Mouse (Mus musculus) lung, embryonic 14.5 days (tissue): Measurements from ENCODE around the gene Mdh1. TPM values are rescaled to one million over a fixed set of nuclear protein-coding genes. Genes with fewer than 3 reads are reported as not detected.
"Not testable (repeated sequence)": the region's sequence is repeated elsewhere in the genome, so short reads cannot be mapped to it uniquely, and the experiment has no call there.

ENCODE experiments used
- ATAC-seq: fragments of 200-750 bp; cut with Nextera tagmentation; 2 replicates; pipeline ENCODE4 v1.8.0; 2017; ENCODE audit warnings: mild to moderate bottlenecking, moderate TSS enrichment, moderate library complexity; ENCODE audit not compliant: insufficient read depth
- DNase-seq: peaks from one replicate; pipeline ENCODE4 v3.0.0-alpha.2; 2015
- H3K27ac ChIP-seq: fragments of 300-500 bp; sonication (generic); 2 replicates; pipeline ENCODE4 v1.5.1; 2014; ENCODE audit warnings: low read depth, mild to moderate bottlenecking, moderate library complexity
- H3K27me3 ChIP-seq: fragments of 300-500 bp; sonication (generic); 2 replicates; pipeline ENCODE4 v1.6.1; 2014; ENCODE audit warnings: low read length, control low read depth; ENCODE audit not compliant: insufficient read depth
- H3K36me3 ChIP-seq: fragments of 300-500 bp; sonication (generic); 2 replicates; pipeline ENCODE4 v1.6.1; 2014; ENCODE audit warnings: control low read depth; ENCODE audit not compliant: insufficient read depth
- H3K4me1 ChIP-seq: fragments of 300-500 bp; sonication (generic); 2 replicates; pipeline ENCODE4 v1.6.1; 2014; ENCODE audit warnings: antibody characterized with exemption, control low read depth; ENCODE audit not compliant: insufficient read depth
- H3K4me2 ChIP-seq: fragments of 300-500 bp; sonication (generic); 2 replicates; pipeline ENCODE4 v1.6.1; 2014; ENCODE audit warnings: mild to moderate bottlenecking
- H3K4me3 ChIP-seq: fragments of 300-500 bp; sonication (generic); 2 replicates; pipeline ENCODE4 v1.5.1; 2014; ENCODE audit warnings: low read depth, low read length
- H3K9ac ChIP-seq: fragments of 300-500 bp; sonication (generic); 2 replicates; pipeline ENCODE4 v1.6.1; 2014
- H3K9me3 ChIP-seq: fragments of 300-500 bp; sonication (generic); 2 replicates; pipeline ENCODE4 v1.6.1; 2016; ENCODE audit warnings: low read depth, low read length, control low read depth
- CTCF ChIP-seq: IDR thresholded peaks from 2 replicates; pipeline ENCODE4 v1.5.1; 2016; ENCODE audit warnings: antibody characterized with exemption, low read depth
- WGBS: fragments of 180-500 bp; shearing (Covaris S2); extraction: QIAGEN DNeasy Blood & Tissue Kit; methylation state at CpG from one replicate; pipeline ENCODE4 v1.1.7; 2014; 5-methylcytosine and 5-hydroxymethylcytosine counted together
- polyA plus RNA-seq: library from polyadenylated mRNA; unstranded; fragments of >200 nt; fragmentation: Nextera tagmentation; extraction: Ambion mirVana; gene quantifications from 2 replicates; pipeline ENCODE4 v1.2.1, GENCODE M21; 2014

The Mdh1 gene
- polyA plus RNA-seq, 1 experiment from 2014 or later, result 330 TPM

DNA sequence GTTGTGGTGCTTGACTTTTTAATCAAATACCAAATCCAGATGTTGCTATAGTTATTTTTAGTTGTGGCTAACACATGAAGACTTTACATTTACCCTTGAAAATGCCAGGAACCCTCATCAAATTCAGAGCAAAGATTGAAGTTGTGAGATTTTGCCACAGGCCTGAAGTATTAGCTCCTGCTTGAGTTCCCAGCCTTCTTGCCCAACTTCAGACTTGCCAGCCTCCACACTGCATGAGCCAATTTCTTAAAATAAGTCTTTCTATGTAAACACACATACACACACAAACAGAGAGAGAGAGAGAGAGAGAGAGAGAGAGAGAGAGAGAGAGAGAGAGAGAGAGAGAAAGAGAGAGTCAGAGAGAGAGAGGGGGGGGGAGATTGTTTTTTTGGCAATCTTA, 26.2 kb downstream of the Mdh1 start:
- TF ChIP-seq CTCF, result no peak
- no peak for ATAC-seq
- H3K9ac ChIP-seq, result no peak overlapping the region

DNA sequence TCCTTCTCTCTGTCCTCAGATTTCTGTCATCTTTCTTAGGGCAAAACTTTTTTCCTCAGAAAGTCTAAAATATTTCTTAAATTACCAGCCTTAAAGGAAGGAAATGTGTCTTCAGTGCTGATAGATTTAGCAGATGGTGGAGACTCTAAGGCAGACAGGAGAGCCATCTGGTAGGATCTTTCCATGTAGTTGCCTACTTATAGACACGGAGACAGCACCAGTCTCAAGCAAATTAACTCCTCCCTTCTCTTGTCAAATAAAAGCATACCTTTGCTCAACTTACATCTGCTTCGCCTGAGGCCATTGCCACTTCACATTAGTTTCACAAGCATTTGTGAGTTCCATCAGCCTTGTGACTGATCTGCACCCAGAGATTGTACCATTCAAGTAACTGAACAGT, 27.1 kb downstream of the Mdh1 start:
- H3K9me3 ChIP-seq, result no peaks in the 10 kb centered on the region
- ATAC-seq, result no peak
- no peak for TF ChIP-seq CTCF
- H3K27me3 ChIP-seq, result no peaks in the 10 kb centered on the region
- WGBS, result 45% methylated on average over 2 of the region's 2 CpGs
- H3K4me1 ChIP-seq, result no peaks in the 10 kb centered on the region
- no peak overlapping the region for H3K9ac ChIP-seq
- H3K36me3 ChIP-seq, result no peaks in the 10 kb centered on the region
- no peak for DNase-seq
- H3K4me3 ChIP-seq, result no peak overlapping the region
- no peak overlapping the region for H3K27ac ChIP-seq
- H3K4me2 ChIP-seq, result no peak overlapping the region

More for the DNA sequence above, 26.2 kb downstream of the Mdh1 start:
- H3K4me1 ChIP-seq, result no peaks in the 10 kb centered on the region
- no peaks in the 10 kb centered on the region for H3K9me3 ChIP-seq
- H3K27ac ChIP-seq, result no peak overlapping the region
- no peaks in the 10 kb centered on the region for H3K36me3 ChIP-seq
- DNase-seq, result no peak
- no peaks in the 10 kb centered on the region for H3K27me3 ChIP-seq
- H3K4me3 ChIP-seq, result no peak overlapping the region
- H3K4me2 ChIP-seq, result no peak overlapping the region

- H3K9me3 ChIP-seq, result no peaks in the 10 kb centered on the region
- DNase-seq, result no peak
- 78% methylated on average over 5 of the region's 5 CpGs for WGBS
- no peaks in the 10 kb centered on the region for H3K4me1 ChIP-seq
- H3K4me2 ChIP-seq, result no peak overlapping the region
- no peak overlapping the region for H3K9ac ChIP-seq
- H3K4me3 ChIP-seq, result no peak overlapping the region
- no peaks in the 10 kb centered on the region for H3K36me3 ChIP-seq
- no peak for ATAC-seq
- H3K27me3 ChIP-seq, result no peaks in the 10 kb centered on the region
- H3K27ac ChIP-seq, result no peak overlapping the region
- TF ChIP-seq CTCF, result no peak
These were observed 29.4 kb downstream of the Mdh1 start for GRCm38 (mm10) chr11:21542731-21543130.

DNA sequence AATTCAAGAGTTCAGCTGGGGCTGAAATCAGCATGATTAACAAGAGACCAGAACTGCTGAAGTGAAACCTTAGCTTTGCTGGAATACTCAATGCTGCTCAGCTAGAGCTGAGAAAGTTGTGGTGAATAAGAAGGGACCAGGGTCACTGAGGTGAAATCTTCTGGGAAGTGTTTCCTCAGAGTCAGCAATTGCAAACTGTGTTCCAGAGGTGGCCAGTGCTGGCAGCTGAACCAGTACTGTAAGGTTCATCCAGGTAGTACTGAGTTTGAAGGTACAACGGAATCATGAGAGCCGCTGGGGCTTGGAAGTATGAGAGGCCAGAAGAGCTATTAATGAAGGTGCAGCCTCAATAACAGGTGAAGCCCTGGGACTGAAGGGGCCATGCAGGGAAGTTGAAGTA, 31.5 kb downstream of the Mdh1 start:
- no peak for ATAC-seq
- DNase-seq, result no peak
- Histone ChIP-seq H3K27ac (no peak overlapping the region), H3K9ac (no peak overlapping the region), H3K4me3 (no peak overlapping the region), H3K4me1 (no peaks in the 10 kb centered on the region), H3K4me2 (no peak overlapping the region), H3K27me3 (no peaks in the 10 kb centered on the region), H3K36me3 (no peaks in the 10 kb centered on the region), H3K9me3 (no peaks in the 10 kb centered on the region)
- WGBS, result 94% methylated on average over 2 of the region's 2 CpGs
- no peak for TF ChIP-seq CTCF

GRCm38 (mm10) chr11:21540072-21540471, 32.1 kb downstream of the Mdh1 start:
- H3K4me2 ChIP-seq, result no peak overlapping the region
- no peaks in the 10 kb centered on the region for H3K36me3 ChIP-seq
- no peak for ATAC-seq
- no peaks in the 10 kb centered on the region for H3K4me1 ChIP-seq
- peak; percentile 13 for DNase-seq
- H3K9ac ChIP-seq, result no peak overlapping the region
- no peaks in the 10 kb centered on the region for H3K27me3 ChIP-seq
- H3K27ac ChIP-seq, result no peak overlapping the region
- H3K4me3 ChIP-seq, result no peak overlapping the region
- TF ChIP-seq CTCF, result no peak
- H3K9me3 ChIP-seq, result no peaks in the 10 kb centered on the region
- WGBS, result 38% methylated on average over 2 of the region's 2 CpGs

DNA sequence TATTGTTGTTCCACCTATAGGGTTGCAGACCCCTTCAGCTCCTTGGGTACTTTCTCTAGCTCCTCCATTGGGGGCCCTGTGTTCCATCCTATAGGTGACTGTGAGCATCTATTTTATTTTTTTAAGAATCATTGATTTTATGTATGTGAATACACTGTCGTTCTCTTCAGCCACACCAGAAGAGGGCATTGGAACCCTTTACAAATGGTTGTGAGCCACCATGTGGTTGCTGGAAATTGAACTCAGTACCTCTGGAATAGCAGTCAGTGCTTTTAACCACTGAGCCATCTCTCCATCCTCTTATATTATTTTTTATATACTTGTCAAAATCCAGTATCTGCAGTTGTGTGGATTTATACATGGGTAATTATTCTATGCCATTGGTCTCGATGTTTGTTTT, 41.3 kb downstream of the Mdh1 start:
- 82% methylated on average over 2 of the region's 2 CpGs for WGBS

GRCm38 (mm10) chr11:21528676-21529394, 43.3 kb downstream of the Mdh1 start:
- H3K4me3 ChIP-seq, result no peak overlapping the region
- DNase-seq (peak; percentile 4), ATAC-seq (no peak)
- no peak for TF ChIP-seq CTCF
- no peaks in the 10 kb centered on the region for H3K27me3 ChIP-seq
- no peaks in the 10 kb centered on the region for H3K9me3 ChIP-seq
- H3K4me1 ChIP-seq, result no peaks in the 10 kb centered on the region
- no peak overlapping the region for H3K4me2 ChIP-seq
- 39% methylated on average over 2 of the region's 2 CpGs for WGBS
- H3K9ac ChIP-seq, result no peak overlapping the region
- no peak overlapping the region for H3K27ac ChIP-seq
- H3K36me3 ChIP-seq, result no peaks in the 10 kb centered on the region

More for the DNA sequence above, 41.3 kb downstream of the Mdh1 start:
- not testable (repeated sequence) for DNase-seq, H3K9ac ChIP-seq, H3K27me3 ChIP-seq, H3K9me3 ChIP-seq, H3K36me3 ChIP-seq, H3K4me1 ChIP-seq, H3K27ac ChIP-seq, H3K4me3 ChIP-seq, ATAC-seq, H3K4me2 ChIP-seq

DNA sequence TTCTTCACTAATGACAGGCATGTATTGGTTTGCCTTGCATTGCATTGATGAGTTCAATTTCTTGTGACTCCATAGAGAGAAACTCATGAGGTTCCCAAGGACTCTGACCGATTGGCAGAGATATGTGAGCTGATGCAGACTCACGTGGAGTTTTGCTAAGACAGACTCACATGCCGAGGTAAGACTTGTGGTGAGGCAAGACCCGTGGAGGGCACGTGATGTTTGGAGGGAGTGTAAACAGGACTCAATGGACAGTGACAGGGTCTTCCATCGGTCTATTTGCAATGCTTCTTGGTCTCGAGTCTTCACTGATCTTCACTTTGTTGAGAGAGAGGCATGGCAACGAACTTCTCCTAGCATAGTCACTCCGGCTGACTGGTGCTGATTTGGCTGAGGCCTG, 54.4 kb downstream of the Mdh1 start:
- Histone ChIP-seq H3K27ac (no peak overlapping the region), H3K4me2 (no peak overlapping the region), H3K27me3 (no peaks in the 10 kb centered on the region), H3K36me3 (no peaks in the 10 kb centered on the region), H3K4me3 (no peak overlapping the region), H3K4me1 (no peaks in the 10 kb centered on the region), H3K9me3 (no peaks in the 10 kb centered on the region), H3K9ac (no peak overlapping the region)
- ATAC-seq, result no peak
- no peak for TF ChIP-seq CTCF
- WGBS, result 79% methylated on average over 9 of the region's 9 CpGs
- no peak for DNase-seq

GRCm38 (mm10) chr11:21516396-21516795, 55.8 kb downstream of the Mdh1 start:
- H3K27ac ChIP-seq, H3K9ac ChIP-seq, ATAC-seq, H3K27me3 ChIP-seq, DNase-seq, H3K4me1 ChIP-seq, H3K4me3 ChIP-seq, H3K9me3 ChIP-seq, H3K36me3 ChIP-seq, H3K4me2 ChIP-seq: not testable (repeated sequence)
- WGBS, result 95% methylated on average over 1 of the region's 1 CpGs

- not testable (repeated sequence) for H3K4me2 ChIP-seq, H3K4me1 ChIP-seq, H3K9ac ChIP-seq, H3K27me3 ChIP-seq, H3K27ac ChIP-seq, DNase-seq, H3K9me3 ChIP-seq, ATAC-seq, H3K36me3 ChIP-seq, H3K4me3 ChIP-seq
- 84% methylated on average over 1 of the region's 1 CpGs for WGBS
These were observed 61.6 kb downstream of the Mdh1 start for GRCm38 (mm10) chr11:21510577-21510976.

DNA sequence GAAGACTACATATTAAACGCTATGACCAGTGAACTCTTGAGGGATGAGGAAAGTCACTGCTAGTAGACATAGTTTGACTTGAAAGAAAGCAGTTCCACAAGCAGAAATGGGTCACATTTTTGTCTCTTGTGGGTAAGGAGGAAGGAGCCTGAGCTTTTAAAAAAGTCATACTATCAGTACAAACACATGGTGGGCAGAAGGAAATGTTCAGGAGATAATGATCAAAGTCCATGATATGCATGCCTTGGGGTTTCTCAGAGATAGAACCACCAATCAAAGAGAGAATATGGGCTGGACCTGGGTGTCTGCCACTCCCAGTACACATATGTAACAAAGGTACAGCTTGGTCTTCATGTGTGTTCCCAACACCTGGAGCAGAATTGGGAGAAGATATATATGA, 63.5 kb downstream of the Mdh1 start:
- not testable (repeated sequence) for H3K27me3 ChIP-seq, H3K36me3 ChIP-seq, ATAC-seq, H3K4me1 ChIP-seq, H3K27ac ChIP-seq, DNase-seq, H3K9ac ChIP-seq, H3K9me3 ChIP-seq, H3K4me2 ChIP-seq, H3K4me3 ChIP-seq
- WGBS, result 77% methylated on average over 1 of the region's 1 CpGs
